Mouse (Mus musculus) C2C12 (cell line): ENCODE results near the gene Bicc1.

Experiments
- CTCF ChIP-seq: IDR thresholded peaks from one replicate; pipeline ENCODE4 v1.5.1; 2011; ENCODE audit not compliant: control insufficient read depth, insufficient read depth, insufficient read length
- MYOD1 ChIP-seq: IDR thresholded peaks from one replicate; pipeline ENCODE4 v1.6.1; 2011; ENCODE audit warnings: low read depth; ENCODE audit not compliant: control insufficient read depth, insufficient read length
- USF1 ChIP-seq: IDR thresholded peaks from one replicate; pipeline ENCODE4 v1.6.1; 2011; ENCODE audit warnings: low read depth, mild to moderate bottlenecking, control low read depth, moderate library complexity

DNA sequence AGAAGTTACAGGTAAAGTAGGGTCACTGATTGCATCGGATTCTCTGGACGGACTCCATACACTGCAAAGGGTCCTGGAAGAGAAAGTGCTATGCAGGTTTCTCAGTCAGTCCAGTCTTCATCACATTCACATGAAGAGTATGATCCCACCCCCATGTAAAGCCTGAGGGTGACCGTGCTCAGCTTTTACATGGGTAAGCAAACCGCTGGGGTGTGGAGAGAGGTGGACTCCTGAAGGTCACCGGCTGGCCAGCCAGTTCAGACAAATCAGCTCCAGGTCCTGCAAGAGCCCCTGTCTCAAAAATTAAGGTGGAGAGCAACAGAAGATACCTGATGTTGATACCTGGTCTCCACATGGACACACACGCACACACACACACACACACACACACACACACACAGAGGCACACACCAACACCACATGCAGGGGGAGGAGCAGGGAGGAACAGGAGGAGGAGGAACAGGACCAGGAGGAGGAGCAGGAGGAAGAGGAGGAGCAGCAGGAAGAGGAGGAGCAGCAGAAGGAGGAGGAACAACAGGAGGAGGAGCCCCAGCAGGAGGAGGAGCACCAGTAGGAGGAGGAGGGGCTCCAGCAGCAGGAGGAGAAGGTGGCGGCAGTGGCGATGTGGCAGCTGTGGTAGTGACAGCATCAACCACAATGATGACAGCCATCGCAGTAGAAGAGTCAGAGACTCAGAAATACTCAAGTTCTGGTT, 52.9 kb downstream of the Bicc1 start:
- no peak for TF ChIP-seq MYOD1
- no peak for TF ChIP-seq CTCF
- no peak for TF ChIP-seq USF1
